Mouse (Mus musculus): Measurements from ENCODE around the gene Chrnb2. TPM values are rescaled to one million over a fixed set of nuclear protein-coding genes. Genes with fewer than 3 reads are reported as not detected.

The Chrnb2 gene
- polyA plus RNA-seq, 1 experiment from 2014 or later = 0.40 TPM

GRCm38 (mm10) chr3:89769584-89769983, 5.2 kb upstream of the Chrnb2 start:
- H3K9ac ChIP-seq (replicated peaks; ENCODE audit: low read length) = no peak overlapping the region
- H3K9me3 ChIP-seq (ENCODE audit: low read length) = no peaks in the 10 kb centered on the region
- no peaks in the 10 kb centered on the region for H3K27me3 ChIP-seq (ENCODE audit: insufficient read depth, low read length)
- H3K4me3 ChIP-seq (ENCODE audit: low read length) = no peak overlapping the region
- no peak overlapping the region for H3K4me2 ChIP-seq (replicated peaks; ENCODE audit: low read depth, low read length)
- H3K36me3 ChIP-seq (ENCODE audit: insufficient read depth, low read length) = no peaks in the 10 kb centered on the region
- 69% methylated on average over 7 of the region's 7 CpGs for WGBS
- H3K4me1 ChIP-seq (ENCODE audit: insufficient read depth, low read length) = peaks cover 15% of the 10 kb centered on the region
- no peak for ATAC-seq (ENCODE audit: low FRiP score, low TSS enrichment)
- no peak overlapping the region for H3K27ac ChIP-seq (ENCODE audit: low read length)

- no peak overlapping the region for H3K9ac ChIP-seq (replicated peaks; ENCODE audit: low read length)
- ATAC-seq (ENCODE audit: low FRiP score, low TSS enrichment) = no peak
- no peak overlapping the region for H3K4me3 ChIP-seq (ENCODE audit: low read length)
- H3K4me2 ChIP-seq (replicated peaks; ENCODE audit: low read depth, low read length) = no peak overlapping the region
- peaks cover 6% of the 10 kb centered on the region; the same call in 1 of the 2 replicates for H3K4me1 ChIP-seq (ENCODE audit: insufficient read depth, low read length)
- H3K27me3 ChIP-seq (ENCODE audit: insufficient read depth, low read length) = no peaks in the 10 kb centered on the region
- H3K27ac ChIP-seq (ENCODE audit: low read length) = no peak overlapping the region
- 62% methylated on average over 3 of the region's 3 CpGs for WGBS
- no peaks in the 10 kb centered on the region for H3K36me3 ChIP-seq (ENCODE audit: insufficient read depth, low read length)
- H3K9me3 ChIP-seq (ENCODE audit: low read length) = no peaks in the 10 kb centered on the region
Measured at GRCm38 (mm10) chr3:89759786-89760185, 4.6 kb downstream of the Chrnb2 start.

DNA sequence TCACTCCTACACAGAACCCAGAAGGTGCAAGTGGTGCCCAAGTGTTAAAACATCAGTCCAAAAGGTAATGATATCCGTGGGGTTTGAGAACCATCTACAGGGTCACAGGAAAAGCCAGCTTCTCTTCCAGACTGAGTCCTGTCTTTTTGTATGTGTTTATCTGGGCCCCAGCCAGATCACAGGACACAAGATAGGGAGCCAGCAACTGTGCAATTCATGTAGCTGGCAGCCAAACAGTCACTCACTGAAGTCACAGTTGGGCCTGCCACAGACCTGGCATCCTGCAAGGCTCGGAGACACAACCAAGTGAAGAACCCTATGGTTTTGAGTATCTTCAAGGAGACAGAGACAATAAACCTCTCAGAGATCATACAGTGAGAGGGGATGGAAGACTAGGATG, 6.6 kb downstream of the Chrnb2 start:
- H3K27ac ChIP-seq (ENCODE audit: low read length) = no peak overlapping the region
- 72% methylated on average over 2 of the region's 2 CpGs for WGBS
- H3K27me3 ChIP-seq (ENCODE audit: insufficient read depth, low read length) = no peaks in the 10 kb centered on the region
- no peaks in the 10 kb centered on the region for H3K9me3 ChIP-seq (ENCODE audit: low read length)
- no peaks in the 10 kb centered on the region for H3K4me1 ChIP-seq (ENCODE audit: insufficient read depth, low read length)
- no peak overlapping the region for H3K4me2 ChIP-seq (replicated peaks; ENCODE audit: low read depth, low read length)
- no peak for ATAC-seq (ENCODE audit: low FRiP score, low TSS enrichment)
- no peak overlapping the region for H3K9ac ChIP-seq (replicated peaks; ENCODE audit: low read length)
- H3K36me3 ChIP-seq (ENCODE audit: insufficient read depth, low read length) = no peaks in the 10 kb centered on the region
- H3K4me3 ChIP-seq (ENCODE audit: low read length) = no peak overlapping the region

GRCm38 (mm10) chr3:89755283-89755682, 9.1 kb downstream of the Chrnb2 start:
- Histone ChIP-seq H3K4me3 (ENCODE audit: low read length) (no peak overlapping the region), H3K27me3 (ENCODE audit: insufficient read depth, low read length) (no peaks in the 10 kb centered on the region), H3K4me2 (replicated peaks; ENCODE audit: low read depth, low read length) (no peak overlapping the region), H3K27ac (ENCODE audit: low read length) (no peak overlapping the region), H3K4me1 (ENCODE audit: insufficient read depth, low read length) (no peaks in the 10 kb centered on the region), H3K36me3 (ENCODE audit: insufficient read depth, low read length) (peaks cover 4% of the 10 kb centered on the region; the same call in 1 of the 2 replicates), H3K9ac (replicated peaks; ENCODE audit: low read length) (no peak overlapping the region), H3K9me3 (ENCODE audit: low read length) (no peaks in the 10 kb centered on the region)
- 67% methylated on average over 6 of the region's 6 CpGs for WGBS
- ATAC-seq (ENCODE audit: low FRiP score, low TSS enrichment) = no peak

DNA sequence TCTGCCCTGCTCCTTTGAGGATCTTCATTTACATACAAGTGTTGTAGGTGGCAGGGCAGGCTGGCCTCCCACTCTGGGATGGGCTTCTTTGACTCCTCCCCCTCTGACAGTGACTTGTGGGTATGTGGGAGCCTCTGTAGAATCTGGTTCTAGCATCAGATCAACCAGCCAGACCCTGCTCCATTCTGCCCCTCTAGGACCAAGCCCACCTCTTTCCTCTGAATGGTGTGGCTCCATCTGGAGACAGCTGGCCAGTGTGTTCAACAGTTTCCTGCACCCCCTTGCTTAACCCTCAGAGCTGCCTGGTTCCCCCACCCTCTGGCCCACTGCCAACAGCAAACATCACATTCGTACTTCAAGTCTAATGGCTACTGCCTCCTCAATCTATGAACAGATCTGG, 12.1 kb downstream of the Chrnb2 start:
- WGBS = 50% methylated on average over 1 of the region's 1 CpGs

GRCm38 (mm10) chr3:89738509-89738908, 25.9 kb downstream of the Chrnb2 start:
- no peaks in the 10 kb centered on the region for H3K4me1 ChIP-seq (ENCODE audit: insufficient read depth, low read length)
- H3K27me3 ChIP-seq (ENCODE audit: insufficient read depth, low read length) = no peaks in the 10 kb centered on the region
- H3K27ac ChIP-seq (ENCODE audit: low read length) = no peak overlapping the region
- WGBS = 93% methylated on average over 6 of the region's 6 CpGs
- H3K9ac ChIP-seq (replicated peaks; ENCODE audit: low read length) = no peak overlapping the region
- no peaks in the 10 kb centered on the region for H3K9me3 ChIP-seq (ENCODE audit: low read length)
- H3K4me2 ChIP-seq (replicated peaks; ENCODE audit: low read depth, low read length) = no peak overlapping the region
- H3K36me3 ChIP-seq (ENCODE audit: insufficient read depth, low read length) = peaks cover 36% of the 10 kb centered on the region
- no peak for ATAC-seq (ENCODE audit: low FRiP score, low TSS enrichment)
- no peak overlapping the region for H3K4me3 ChIP-seq (ENCODE audit: low read length)

More for the DNA sequence above, 12.1 kb downstream of the Chrnb2 start:
- Histone ChIP-seq H3K9ac (replicated peaks; ENCODE audit: low read length) (no peak overlapping the region), H3K36me3 (ENCODE audit: insufficient read depth, low read length) (peaks cover 20% of the 10 kb centered on the region; the same call in 1 of the 2 replicates), H3K9me3 (ENCODE audit: low read length) (no peaks in the 10 kb centered on the region), H3K27ac (ENCODE audit: low read length) (no peak overlapping the region), H3K27me3 (ENCODE audit: insufficient read depth, low read length) (no peaks in the 10 kb centered on the region), H3K4me1 (ENCODE audit: insufficient read depth, low read length) (no peaks in the 10 kb centered on the region), H3K4me3 (ENCODE audit: low read length) (no peak overlapping the region), H3K4me2 (replicated peaks; ENCODE audit: low read depth, low read length) (no peak overlapping the region)
- no peak for ATAC-seq (ENCODE audit: low FRiP score, low TSS enrichment)

DNA sequence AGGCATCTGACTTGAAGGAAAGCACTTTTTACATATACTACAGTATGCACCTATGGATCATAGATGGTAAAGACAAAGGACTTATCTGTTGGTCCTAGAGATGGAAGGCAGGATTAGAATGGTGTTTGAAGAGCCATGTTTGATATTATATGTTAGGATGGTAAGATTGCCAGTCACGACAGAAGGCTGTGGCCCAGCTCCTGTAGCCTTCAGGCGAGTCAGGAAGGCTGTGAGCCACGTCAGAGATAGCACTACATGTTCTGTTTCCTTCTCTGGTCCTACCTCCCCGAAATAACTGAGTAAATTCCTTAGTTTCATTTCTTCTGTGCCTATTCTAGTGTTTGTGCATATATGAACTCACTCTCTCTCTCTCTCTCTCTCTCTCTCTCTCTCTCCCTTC, 32.3 kb downstream of the Chrnb2 start:
- ATAC-seq (ENCODE audit: low FRiP score, low TSS enrichment) = no peak
- Histone ChIP-seq H3K9ac (replicated peaks; ENCODE audit: low read length) (no peak overlapping the region), H3K36me3 (ENCODE audit: insufficient read depth, low read length) (peaks cover 8% of the 10 kb centered on the region), H3K4me2 (replicated peaks; ENCODE audit: low read depth, low read length) (no peak overlapping the region), H3K4me1 (ENCODE audit: insufficient read depth, low read length) (peaks cover 8% of the 10 kb centered on the region), H3K4me3 (ENCODE audit: low read length) (no peak overlapping the region), H3K9me3 (ENCODE audit: low read length) (no peaks in the 10 kb centered on the region), H3K27me3 (ENCODE audit: insufficient read depth, low read length) (no peaks in the 10 kb centered on the region), H3K27ac (ENCODE audit: low read length) (no peak overlapping the region)
- 93% methylated on average over 4 of the region's 4 CpGs for WGBS

- Histone ChIP-seq H3K27ac (ENCODE audit: low read length) (peak overlapping the region; percentile 67), H3K9me3 (ENCODE audit: low read length) (no peaks in the 10 kb centered on the region), H3K4me2 (replicated peaks; ENCODE audit: low read depth, low read length) (peak overlapping the region; percentile 62), H3K36me3 (ENCODE audit: insufficient read depth, low read length) (peaks cover 3% of the 10 kb centered on the region), H3K9ac (replicated peaks; ENCODE audit: low read length) (peak overlapping the region; percentile 64), H3K4me1 (ENCODE audit: insufficient read depth, low read length) (peaks cover 8% of the 10 kb centered on the region), H3K4me3 (ENCODE audit: low read length) (peak overlapping the region; percentile 65), H3K27me3 (ENCODE audit: insufficient read depth, low read length) (no peaks in the 10 kb centered on the region)
- WGBS = 2% methylated on average over 32 of the region's 32 CpGs
- peak; percentile 98 for ATAC-seq (ENCODE audit: low FRiP score, low TSS enrichment)
Measured at GRCm38 (mm10) chr3:89730350-89731331, 33.8 kb downstream of the Chrnb2 start.

- no peak overlapping the region for H3K4me3 ChIP-seq (ENCODE audit: low read length)
- no peak overlapping the region for H3K9ac ChIP-seq (replicated peaks; ENCODE audit: low read length)
- no peaks in the 10 kb centered on the region for H3K27me3 ChIP-seq (ENCODE audit: insufficient read depth, low read length)
- no peak overlapping the region for H3K27ac ChIP-seq (ENCODE audit: low read length)
- WGBS = 75% methylated on average over 2 of the region's 2 CpGs
- H3K9me3 ChIP-seq (ENCODE audit: low read length) = no peaks in the 10 kb centered on the region
- H3K4me1 ChIP-seq (ENCODE audit: insufficient read depth, low read length) = peaks cover 8% of the 10 kb centered on the region
- H3K4me2 ChIP-seq (replicated peaks; ENCODE audit: low read depth, low read length) = no peak overlapping the region
- no peaks in the 10 kb centered on the region for H3K36me3 ChIP-seq (ENCODE audit: insufficient read depth, low read length)
- ATAC-seq (ENCODE audit: low FRiP score, low TSS enrichment) = no peak
Measured at GRCm38 (mm10) chr3:89728848-89729247, 35.6 kb downstream of the Chrnb2 start.

DNA sequence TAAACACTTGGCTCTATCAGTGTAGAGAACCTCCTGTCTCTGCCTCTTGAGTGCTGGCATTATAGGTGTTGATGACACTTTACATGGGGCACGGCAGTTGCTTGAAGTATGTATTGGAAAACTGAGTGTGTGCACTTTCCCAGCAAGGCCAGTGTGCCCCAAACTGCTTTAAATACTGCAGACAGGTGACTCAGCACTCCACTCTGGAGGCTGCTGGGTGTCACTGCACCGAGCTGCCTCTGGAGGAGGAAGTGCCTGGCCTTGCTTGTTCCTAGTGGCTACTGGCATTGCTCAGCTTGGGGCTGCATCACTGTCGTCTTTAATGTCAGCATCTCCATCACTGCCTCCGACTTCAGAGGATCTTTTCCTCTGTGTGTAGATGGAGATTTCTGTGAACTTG, 37.4 kb downstream of the Chrnb2 start:
- ATAC-seq (ENCODE audit: low FRiP score, low TSS enrichment) = no peak
- 23% methylated on average over 4 of the region's 4 CpGs for WGBS

More for the DNA sequence above, 37.4 kb downstream of the Chrnb2 start:
- H3K4me3 ChIP-seq (ENCODE audit: low read length) = no peak overlapping the region
- H3K27ac ChIP-seq (ENCODE audit: low read length) = no peak overlapping the region
- H3K9me3 ChIP-seq (ENCODE audit: low read length) = no peaks in the 10 kb centered on the region
- H3K27me3 ChIP-seq (ENCODE audit: insufficient read depth, low read length) = no peaks in the 10 kb centered on the region
- no peaks in the 10 kb centered on the region for H3K36me3 ChIP-seq (ENCODE audit: insufficient read depth, low read length)
- H3K4me2 ChIP-seq (replicated peaks; ENCODE audit: low read depth, low read length) = no peak overlapping the region
- peaks cover 8% of the 10 kb centered on the region for H3K4me1 ChIP-seq (ENCODE audit: insufficient read depth, low read length)
- H3K9ac ChIP-seq (replicated peaks; ENCODE audit: low read length) = no peak overlapping the region

Measured in kidney, embryonic 16.5 days (tissue).